Mouse (Mus musculus): ENCODE measurements around the gene Tmc5. TPM values are rescaled to one million over a fixed set of nuclear protein-coding genes. Genes with fewer than 3 reads are reported as not detected.

The Tmc5 gene
- polyA plus RNA-seq, 1 experiment from 2014 or later = 0.02 TPM

GRCm38 (mm10) chr7:118572039-118572438 lies 25.1 kb upstream of the Tmc5 start:
- Histone ChIP-seq H3K36me3 (replicated peaks; ENCODE audit: insufficient read depth, low read length) (no peaks in the 10 kb centered on the region), H3K27me3 (ENCODE audit: insufficient read depth, low read length) (no peaks in the 10 kb centered on the region), H3K4me1 (ENCODE audit: insufficient read depth) (no peaks in the 10 kb centered on the region), H3K9me3 (ENCODE audit: low read length) (no peaks in the 10 kb centered on the region; the same call in 1 of the 2 replicates), H3K4me3 (ENCODE audit: low read depth, low read length) (no peak overlapping the region), H3K4me2 (ENCODE audit: low read depth, low read length) (no peak overlapping the region), H3K27ac (ENCODE audit: low read depth) (no peak overlapping the region), H3K9ac (replicated peaks) (no peak overlapping the region)
- TF ChIP-seq EP300 (IDR thresholded peaks at IDR 0.05; ENCODE audit: low read depth) (peak; percentile 61; the same call in 1 of the 2 replicates), CTCF (IDR thresholded peaks at IDR 0.05; ENCODE audit: low read depth) (no peak)
- 41% methylated on average over 5 of the region's 5 CpGs for WGBS (ENCODE audit: insufficient replicate concordance)
- ATAC-seq (peak; percentile 92), DNase-seq (peak; percentile 47)

GRCm38 (mm10) chr7:118578269-118578668 lies 18.8 kb upstream of the Tmc5 start:
- Histone ChIP-seq H3K9me3 (ENCODE audit: low read length) (no peaks in the 10 kb centered on the region), H3K27me3 (ENCODE audit: insufficient read depth, low read length) (no peaks in the 10 kb centered on the region), H3K4me3 (ENCODE audit: low read depth, low read length) (no peak overlapping the region), H3K9ac (replicated peaks) (no peak overlapping the region), H3K27ac (ENCODE audit: low read depth) (no peak overlapping the region), H3K36me3 (replicated peaks; ENCODE audit: insufficient read depth, low read length) (no peaks in the 10 kb centered on the region), H3K4me1 (ENCODE audit: insufficient read depth) (no peaks in the 10 kb centered on the region), H3K4me2 (ENCODE audit: low read depth, low read length) (no peak overlapping the region)
- DNase-seq = no peak
- WGBS (ENCODE audit: insufficient replicate concordance) = 45% methylated on average over 3 of the region's 3 CpGs
- ATAC-seq = no peak
- TF ChIP-seq CTCF (IDR thresholded peaks at IDR 0.05; ENCODE audit: low read depth) (no peak), EP300 (IDR thresholded peaks at IDR 0.05; ENCODE audit: low read depth) (no peak)

- ATAC-seq (no peak), DNase-seq (no peak)
- H3K4me1 ChIP-seq (ENCODE audit: insufficient read depth) = peaks cover 6% of the 10 kb centered on the region; the same call in 1 of the 2 replicates
- 58% methylated on average over 2 of the region's 2 CpGs for WGBS (ENCODE audit: insufficient replicate concordance)
- H3K27ac ChIP-seq (ENCODE audit: low read depth) = no peak overlapping the region
- H3K9ac ChIP-seq (replicated peaks) = no peak overlapping the region
- no peak overlapping the region for H3K4me2 ChIP-seq (ENCODE audit: low read depth, low read length)
- no peaks in the 10 kb centered on the region for H3K36me3 ChIP-seq (replicated peaks; ENCODE audit: insufficient read depth, low read length)
- no peak for TF ChIP-seq EP300 (IDR thresholded peaks at IDR 0.05; ENCODE audit: low read depth)
- TF ChIP-seq CTCF (IDR thresholded peaks at IDR 0.05; ENCODE audit: low read depth) = no peak
- H3K9me3 ChIP-seq (ENCODE audit: low read length) = no peaks in the 10 kb centered on the region
- no peaks in the 10 kb centered on the region for H3K27me3 ChIP-seq (ENCODE audit: insufficient read depth, low read length)
- no peak overlapping the region for H3K4me3 ChIP-seq (ENCODE audit: low read depth, low read length)
Observed at GRCm38 (mm10) chr7:118579938-118580337, 17.2 kb upstream of the Tmc5 start.

- 22% methylated on average over 7 of the region's 7 CpGs for WGBS (ENCODE audit: insufficient replicate concordance)
Observed at GRCm38 (mm10) chr7:118583821-118584220, 13.3 kb upstream of the Tmc5 start.

GRCm38 (mm10) chr7:118584257-118584907 lies 12.7 kb upstream of the Tmc5 start, which contains the start of gene Tmc7:
TSS of gene Tmc7 (minus strand) at chr7:118584736.
- Histone ChIP-seq H3K27ac (ENCODE audit: low read depth) (no peak within 1 kb of the TSS), H3K36me3 (replicated peaks; ENCODE audit: insufficient read depth, low read length) (no peaks in the 10 kb centered on the region), H3K27me3 (ENCODE audit: insufficient read depth, low read length) (no peaks in the 10 kb centered on the region), H3K4me2 (ENCODE audit: low read depth, low read length) (peak within 1 kb of the TSS; percentile 95), H3K4me3 (ENCODE audit: low read depth, low read length) (peak within 1 kb of the TSS; percentile 68), H3K9me3 (ENCODE audit: low read length) (peaks cover 4% of the 10 kb centered on the region; the same call in 1 of the 2 replicates), H3K4me1 (ENCODE audit: insufficient read depth) (peaks cover 6% of the 10 kb centered on the region; the same call in 1 of the 2 replicates), H3K9ac (replicated peaks) (peak within 1 kb of the TSS; percentile 59)
- ATAC-seq (peak; percentile 72), DNase-seq (peak; percentile 73)
- TF ChIP-seq CTCF (IDR thresholded peaks at IDR 0.05; ENCODE audit: low read depth) (no peak), EP300 (IDR thresholded peaks at IDR 0.05; ENCODE audit: low read depth) (no peak)
- under 1% methylated on average over 36 of the region's 51 CpGs for WGBS (ENCODE audit: insufficient replicate concordance)

More at GRCm38 (mm10) chr7:118583821-118584220, 13.3 kb upstream of the Tmc5 start:
- peaks cover 4% of the 10 kb centered on the region; the same call in 1 of the 2 replicates for H3K9me3 ChIP-seq (ENCODE audit: low read length)
- H3K36me3 ChIP-seq (replicated peaks; ENCODE audit: insufficient read depth, low read length) = no peaks in the 10 kb centered on the region
- no peak for DNase-seq
- peak overlapping the region; percentile 68 for H3K4me3 ChIP-seq (ENCODE audit: low read depth, low read length)
- no peaks in the 10 kb centered on the region for H3K27me3 ChIP-seq (ENCODE audit: insufficient read depth, low read length)
- H3K4me2 ChIP-seq (ENCODE audit: low read depth, low read length) = peak overlapping the region; percentile 95
- peak overlapping the region; percentile 59; the same call in 1 of the 2 replicates for H3K9ac ChIP-seq (replicated peaks)
- no peak for TF ChIP-seq CTCF (IDR thresholded peaks at IDR 0.05; ENCODE audit: low read depth)
- TF ChIP-seq EP300 (IDR thresholded peaks at IDR 0.05; ENCODE audit: low read depth) = no peak
- ATAC-seq = no peak
- H3K27ac ChIP-seq (ENCODE audit: low read depth) = no peak overlapping the region
- peaks cover 6% of the 10 kb centered on the region; the same call in 1 of the 2 replicates for H3K4me1 ChIP-seq (ENCODE audit: insufficient read depth)

GRCm38 (mm10) chr7:118584926-118585325 lies 12.2 kb upstream of the Tmc5 start:
- TF ChIP-seq EP300 (IDR thresholded peaks at IDR 0.05; ENCODE audit: low read depth) (no peak), CTCF (IDR thresholded peaks at IDR 0.05; ENCODE audit: low read depth) (no peak)
- Histone ChIP-seq H3K27me3 (ENCODE audit: insufficient read depth, low read length) (no peaks in the 10 kb centered on the region), H3K27ac (ENCODE audit: low read depth) (no peak overlapping the region), H3K9me3 (ENCODE audit: low read length) (peaks cover 4% of the 10 kb centered on the region; the same call in 1 of the 2 replicates), H3K4me2 (ENCODE audit: low read depth, low read length) (peak overlapping the region; percentile 95), H3K4me3 (ENCODE audit: low read depth, low read length) (peak overlapping the region; percentile 68), H3K4me1 (ENCODE audit: insufficient read depth) (peaks cover 6% of the 10 kb centered on the region; the same call in 1 of the 2 replicates), H3K36me3 (replicated peaks; ENCODE audit: insufficient read depth, low read length) (no peaks in the 10 kb centered on the region), H3K9ac (replicated peaks) (no peak overlapping the region)
- WGBS (ENCODE audit: insufficient replicate concordance) = 63% methylated on average over 5 of the region's 5 CpGs
- DNase-seq (no peak), ATAC-seq (no peak)
